Mouse (Mus musculus) MEL (cell line): ENCODE results near the gene Arnt2. TPM values are rescaled to one million over a fixed set of nuclear protein-coding genes. Genes with fewer than 3 reads are reported as not detected.

Source experiments
- DNase-seq: peaks from one replicate; pipeline ENCODE4 v3.0.0; 2011; ENCODE audit warnings: low read depth, low spot score
- H3K27ac ChIP-seq: 2 replicates; pipeline ENCODE4 v1.5.1; 2012; ENCODE audit warnings: low read depth, mild to moderate bottlenecking, control low read depth, low read length, moderate library complexity; ENCODE audit not compliant: control insufficient read depth
- H3K27me3 ChIP-seq, 2 experiments: fragments of 150-350 bp in 1 of 2; sonication (generic) in 1 of 2; 2 replicates each; pipeline ENCODE4 v1.6.1; 2012; ENCODE audit warnings: low read length in 2 of 2, mild to moderate bottlenecking in 2 of 2, improper control_type of control experiment in 1 of 2, moderate library complexity in 1 of 2; ENCODE audit not compliant: insufficient read depth in 2 of 2, control insufficient read depth in 1 of 2
- H3K36me3 ChIP-seq, 2 experiments: 2 replicates each; pipeline ENCODE4 v1.6.1; 2012 to 2014; ENCODE audit warnings: low read length in 2 of 2, improper control_type of control experiment in 1 of 2, inconsistent platforms in 1 of 2, mild to moderate bottlenecking in 1 of 2; ENCODE audit not compliant: insufficient read depth in 2 of 2, control insufficient read depth in 1 of 2
- H3K4me1 ChIP-seq, 2 experiments: fragments of 150-350 bp in 1 of 2; sonication (generic) in 1 of 2; 2 replicates each; pipeline ENCODE4 v1.6.1; 2012; ENCODE audit warnings: low read length in 2 of 2, improper control_type of control experiment in 1 of 2, mild to moderate bottlenecking in 1 of 2; ENCODE audit not compliant: insufficient read depth in 2 of 2, control insufficient read depth in 1 of 2
- H3K4me3 ChIP-seq, 2 experiments: fragments of 150-350 bp in 1 of 2; sonication (generic) in 1 of 2; 2 replicates each; pipeline ENCODE4 v1.5.1; 2012; ENCODE audit warnings: low read depth in 2 of 2, low read length in 2 of 2, mild to moderate bottlenecking in 2 of 2, moderate library complexity in 2 of 2, control low read depth in 1 of 2, improper control_type of control experiment in 1 of 2; ENCODE audit not compliant: control insufficient read depth in 1 of 2, insufficient read depth in 1 of 2
- H3K79me2 ChIP-seq: 2 replicates; pipeline ENCODE4 v1.6.1; 2012; ENCODE audit warnings: mild to moderate bottlenecking, low read length, moderate library complexity; ENCODE audit not compliant: control insufficient read depth, poor library complexity, insufficient read depth
- H3K9ac ChIP-seq: 2 replicates; pipeline ENCODE4 v1.6.1; 2012; ENCODE audit warnings: low read depth, mild to moderate bottlenecking, control low read depth, low read length, moderate library complexity; ENCODE audit not compliant: control insufficient read depth, poor library complexity, severe bottlenecking
- H3K9me3 ChIP-seq: fragments of 150-350 bp; sonication (generic); replicated peaks from 2 replicates; pipeline ENCODE4 v1.6.1; 2012; ENCODE audit warnings: mild to moderate bottlenecking, low read length, improper control_type of control experiment, moderate library complexity; ENCODE audit not compliant: insufficient read depth
- CHD1 ChIP-seq: IDR thresholded peaks from 2 replicates; pipeline ENCODE4 v1.6.1; 2012; ENCODE audit warnings: low read depth, mild to moderate bottlenecking, inconsistent platforms, low read length, improper control_type of control experiment
- ELF1 ChIP-seq: IDR thresholded peaks from 2 replicates; pipeline ENCODE4 v1.6.1; 2014; ENCODE audit warnings: low read depth, mild to moderate bottlenecking, inconsistent platforms, low read length, improper control_type of control experiment, moderate library complexity
- ETS1 ChIP-seq: IDR thresholded peaks from 2 replicates; pipeline ENCODE4 v1.6.1; 2012; ENCODE audit warnings: low read depth, mild to moderate bottlenecking, inconsistent platforms, low read length, improper control_type of control experiment, moderate library complexity
- MAFK ChIP-seq: IDR thresholded peaks from 2 replicates; pipeline ENCODE4 v1.6.1; 2011; ENCODE audit warnings: low read depth, mild to moderate bottlenecking, low read length, improper control_type of control experiment, borderline replicate concordance
- MAX ChIP-seq: IDR thresholded peaks from 2 replicates; pipeline ENCODE4 v1.6.1; 2011; ENCODE audit warnings: low read length, improper control_type of control experiment
- MAZ ChIP-seq: IDR thresholded peaks from 2 replicates; pipeline ENCODE4 v1.6.1; 2012; ENCODE audit warnings: low read depth, mild to moderate bottlenecking, inconsistent platforms, low read length, improper control_type of control experiment
- MEF2A ChIP-seq: IDR thresholded peaks from 2 replicates; pipeline ENCODE4 v1.6.1; 2014; ENCODE audit warnings: low read depth, mild to moderate bottlenecking, inconsistent platforms, low read length, improper control_type of control experiment; ENCODE audit not compliant: poor library complexity, insufficient replicate concordance, severe bottlenecking; ENCODE audit errors: extremely low read depth
- MXI1 ChIP-seq: IDR thresholded peaks from 2 replicates; pipeline ENCODE4 v1.6.1; 2011; ENCODE audit warnings: mild to moderate bottlenecking, low read depth, low read length, improper control_type of control experiment
- POLR2A ChIP-seq, 2 experiments: IDR thresholded peaks; 2 replicates each; pipeline ENCODE4 v1.6.1; 2011 to 2012; ENCODE audit warnings: low read length in 2 of 2, mild to moderate bottlenecking in 2 of 2, control low read depth in 1 of 2, improper control_type of control experiment in 1 of 2, low read depth in 1 of 2, moderate library complexity in 1 of 2; ENCODE audit not compliant: control insufficient read depth in 1 of 2, insufficient read depth in 1 of 2, poor library complexity in 1 of 2
- POLR2AphosphoS2 ChIP-seq: IDR thresholded peaks from 2 replicates; pipeline ENCODE4 v1.6.1; 2011; ENCODE audit warnings: low read length, improper control_type of control experiment
- SIN3A ChIP-seq: IDR thresholded peaks from 2 replicates; pipeline ENCODE4 v1.6.1; 2012; ENCODE audit warnings: low read length, improper control_type of control experiment, inconsistent platforms
- SMC3 ChIP-seq: IDR thresholded peaks from 2 replicates; pipeline ENCODE4 v1.6.1; 2011; ENCODE audit warnings: low read depth, low read length, improper control_type of control experiment
- TBP ChIP-seq: IDR thresholded peaks from 2 replicates; pipeline ENCODE4 v1.8.0; 2011; ENCODE audit warnings: low read depth, low read length, improper control_type of control experiment
- TCF12 ChIP-seq: IDR thresholded peaks from 2 replicates; pipeline ENCODE4 v1.6.1; 2014; ENCODE audit warnings: low read depth, mild to moderate bottlenecking, inconsistent platforms, low read length, improper control_type of control experiment, moderate library complexity
- UBTF ChIP-seq: IDR thresholded peaks from 2 replicates; pipeline ENCODE4 v1.6.1; 2012; ENCODE audit warnings: low read depth, mild to moderate bottlenecking, inconsistent platforms, low read length, improper control_type of control experiment, moderate library complexity, borderline replicate concordance; ENCODE audit not compliant: insufficient read depth
- USF1 ChIP-seq: IDR thresholded peaks from 2 replicates; pipeline ENCODE4 v1.6.1; 2014; ENCODE audit warnings: low read depth, mild to moderate bottlenecking, inconsistent platforms, low read length, improper control_type of control experiment, moderate library complexity
- ZC3H11A ChIP-seq: IDR thresholded peaks from 2 replicates; pipeline ENCODE4 v1.6.1; 2012; ENCODE audit warnings: low read depth, mild to moderate bottlenecking, inconsistent platforms, low read length, improper control_type of control experiment
- ZMIZ1 ChIP-seq: IDR thresholded peaks from 2 replicates; pipeline ENCODE4 v1.6.1; 2012; ENCODE audit warnings: low read depth, mild to moderate bottlenecking, inconsistent platforms, low read length, improper control_type of control experiment, moderate library complexity
- ZNF384 ChIP-seq: IDR thresholded peaks from 2 replicates; pipeline ENCODE4 v1.6.1; 2012; ENCODE audit warnings: low read depth, mild to moderate bottlenecking, inconsistent platforms, low read length, improper control_type of control experiment
- polyA plus RNA-seq, 2 experiments: library from polyadenylated mRNA; stranded (reverse) in 1 of 2; unstranded in 1 of 2; fragments of >175 nt in 1 of 2; fragments of >200 nt in 1 of 2; gene quantifications; 2 replicates each; pipeline versions ENCODE4 v1.2.1 to v1.2.4; 2012; ENCODE audit warnings: low replicate concordance in 2 of 2, low read depth in 1 of 2; ENCODE audit not compliant: insufficient read length in 2 of 2, insufficient read depth in 1 of 2, missing spikeins in 1 of 2
- total RNA-seq: library from RNA; depleted of rRNA; stranded (reverse); fragments of 300-350 nt; gene quantifications from 2 replicates; pipeline ENCODE4 v1.2.3, GENCODE M21; 2012

Gene Arnt2
- total and polyA plus RNA-seq, 3 experiments: not detected

GRCm38 (mm10) chr7:84420581-84421290 lies 10.8 kb upstream of the Arnt2 start:
- no peak overlapping the region for H3K9ac ChIP-seq
- no peaks in the 10 kb centered on the region for H3K9me3 ChIP-seq
- H3K79me2 ChIP-seq: no peaks in the 10 kb centered on the region
- H3K27ac ChIP-seq: no peak overlapping the region
- no peak for TF ChIP-seq USF1
- no peak for TF ChIP-seq ZMIZ1
- TF ChIP-seq ELF1: no peak
- TF ChIP-seq UBTF: no peak
- no peak for TF ChIP-seq ZC3H11A
- no peak for TF ChIP-seq SIN3A
- no peak for TF ChIP-seq MXI1
- TF ChIP-seq TBP: no peak
- no peak for TF ChIP-seq POLR2AphosphoS2
- TF ChIP-seq SMC3: no peak
- no peak for TF ChIP-seq MAFK
- no peaks in the 10 kb centered on the region for H3K27me3 ChIP-seq
- DNase-seq: no peak
- no peaks in the 10 kb centered on the region for H3K36me3 ChIP-seq
- H3K4me1 ChIP-seq: no peaks in the 10 kb centered on the region
- H3K4me3 ChIP-seq: no peak overlapping the region

- Histone ChIP-seq H3K4me3 (no peak overlapping the region), H3K27me3 (no peaks in the 10 kb centered on the region), H3K9me3 (no peaks in the 10 kb centered on the region), H3K79me2 (no peaks in the 10 kb centered on the region), H3K27ac (no peak overlapping the region)
- TF ChIP-seq TCF12: no peak
- TF ChIP-seq MAZ: no peak
- TF ChIP-seq MAX: no peak
- no peak for TF ChIP-seq ZNF384
- TF ChIP-seq ETS1: no peak
- no peak for TF ChIP-seq TBP
- no peak for TF ChIP-seq MXI1
- TF ChIP-seq CHD1: no peak
- TF ChIP-seq ELF1: no peak
- TF ChIP-seq POLR2A (IDR thresholded peaks at IDR 0.05; ENCODE audit: control insufficient read depth in 1 of 2, insufficient read depth in 1 of 2, low read depth in 1 of 2, low read length in 2 of 2, poor library complexity in 1 of 2): no peak
- no peak for TF ChIP-seq MEF2A
- TF ChIP-seq, all 39 proteins: peak for 0
- DNase-seq: no peak
- no peak overlapping the region for H3K9ac ChIP-seq
- H3K4me1 ChIP-seq: no peaks in the 10 kb centered on the region
- H3K36me3 ChIP-seq: no peaks in the 10 kb centered on the region
These were observed 7.5 kb upstream of the Arnt2 start for GRCm38 (mm10) chr7:84417441-84417840.
